In genomic region chr17:44344542-44344941, GRCm38 (mm10) we compare ENCODE assay signal across 15 mouse cellular contexts.
"Had no signal": no experiment of that assay in that cellular context is flagged by ENCODE, and none has a peak within 500 bp of the region (broad histone marks: within the 10 kb centered on the region; RNA-seq: fewer than 3 reads in every experiment).

No protein-coding gene starts in this region.

- ATAC-seq: hindbrain, postnatal 0 days; intestine, embryonic 16.5 days; liver, postnatal 0 days had no signal

- DNase-seq: gastrocnemius, postnatal 14 days; gastrocnemius, postnatal 36 days; heart, adult 18-20 months; heart, postnatal 14 days; heart, postnatal 36 days; kidney, adult 11 months; kidney, adult 2 months; kidney, adult 9 months; kidney, postnatal 14 days; kidney, postnatal 36 days; liver; liver, embryonic 13.5 days; liver, postnatal 0 days had no signal
